Mouse (Mus musculus): ENCODE measurements around the gene C730034F03Rik.
A peak's percentile ranks its signal among the peaks of the same experiment; 100 is the strongest.

The C730034F03Rik gene

GRCm38 (mm10) chr15:89475611-89476474 is 46.5 kb downstream of the C730034F03Rik start:
- peak; percentile 85 for DNase-seq (ENCODE audit: low spot score)

GRCm38 (mm10) chr15:89476475-89476815 is 47.1 kb downstream of the C730034F03Rik start:
- no peak for DNase-seq (ENCODE audit: low spot score)

GRCm38 (mm10) chr15:89477091-89477491 is 47.7 kb downstream of the C730034F03Rik start, which contains the start of gene Arsa:
Gene Arsa (minus strand): TSS chr15:89477425.
- DNase-seq (ENCODE audit: low spot score), result no peak

- no peak for DNase-seq (ENCODE audit: low spot score)
Observed at GRCm38 (mm10) chr15:89477806-89478205, 48.4 kb downstream of the C730034F03Rik start.

- no peak for DNase-seq (ENCODE audit: low spot score)
Observed at GRCm38 (mm10) chr15:89478622-89479021, 49.2 kb downstream of the C730034F03Rik start.
